Mouse (Mus musculus) G1E (cell line): Measurements from ENCODE around the gene Crb2. TPM values are rescaled to one million over a fixed set of nuclear protein-coding genes. Genes with fewer than 3 reads are reported as not detected.

Experiments used
- ATAC-seq: 2 replicates; pipeline ENCODE4 v1.8.0; 2016; ENCODE audit warnings: mild to moderate bottlenecking; ENCODE audit not compliant: insufficient number of reproducible peaks, poor library complexity, low FRiP score, severe bottlenecking; ENCODE audit errors: extremely low read depth
- DNase-seq: peaks from one replicate; pipeline ENCODE4 v3.0.0; 2012; ENCODE audit warnings: low spot score
- H3K27me3 ChIP-seq: 2 replicates; pipeline ENCODE4 v1.6.1; 2012; ENCODE audit warnings: mild to moderate bottlenecking, low read length, inconsistent platforms; ENCODE audit not compliant: insufficient read depth
- H3K36me3 ChIP-seq: replicated peaks from 2 replicates; pipeline ENCODE3; 2012; ENCODE audit warnings: mild to moderate bottlenecking, inconsistent platforms
- H3K4me1 ChIP-seq: 2 replicates; pipeline ENCODE4 v1.6.1; 2012; ENCODE audit warnings: low read depth, low read length, inconsistent platforms, mixed read lengths; ENCODE audit not compliant: insufficient read depth
- H3K4me3 ChIP-seq: 2 replicates; pipeline ENCODE4 v1.5.1; 2012; ENCODE audit warnings: low read depth, mild to moderate bottlenecking, inconsistent platforms, low read length, moderate library complexity, mixed read lengths
- H3K9me3 ChIP-seq: replicated peaks from 2 replicates; pipeline ENCODE4 v1.6.1; 2012; ENCODE audit warnings: inconsistent platforms
- CTCF ChIP-seq: IDR thresholded peaks from 2 replicates; pipeline ENCODE4 v1.5.1; 2012; ENCODE audit warnings: low read depth, low read length, inconsistent platforms, mixed read lengths
- GATA1 ChIP-seq: IDR thresholded peaks from 2 replicates; pipeline ENCODE4 v1.6.1; 2012; ENCODE audit warnings: borderline replicate concordance, low read length, inconsistent platforms, mixed read lengths
- GATA2 ChIP-seq: IDR thresholded peaks from 2 replicates; pipeline ENCODE4 v1.6.1; 2012; ENCODE audit warnings: low read depth, low read length, inconsistent platforms, borderline replicate concordance
- POLR2AphosphoS5 ChIP-seq: IDR thresholded peaks from 2 replicates; pipeline ENCODE4 v1.6.1; 2012; ENCODE audit warnings: low read depth, low read length, inconsistent platforms; ENCODE audit not compliant: insufficient replicate concordance
- TAL1 ChIP-seq: conservative IDR thresholded peaks from 2 replicates; pipeline ENCODE4 v1.6.1; 2012; ENCODE audit warnings: low read depth, low read length, inconsistent platforms, mixed read lengths
- polyA plus RNA-seq: library from polyadenylated mRNA; stranded (reverse); fragments of >175 nt; gene quantifications from 2 replicates; pipeline ENCODE4 v1.2.3, GENCODE M21; 2012
- total RNA-seq, 2 experiments: library from RNA; stranded (forward) in 1 of 2; stranded (reverse) in 1 of 2; fragments of 200-1000 nt in 1 of 2; fragments of >200 nt in 1 of 2; fragmentation: Nextera tagmentation in 1 of 2; gene quantifications; 2 replicates each; pipeline ENCODE4 v1.2.3; 2014 to 2017

The Crb2 gene
- total and polyA plus RNA-seq, 3 experiments: 0.05 TPM; not detected in 2

DNA sequence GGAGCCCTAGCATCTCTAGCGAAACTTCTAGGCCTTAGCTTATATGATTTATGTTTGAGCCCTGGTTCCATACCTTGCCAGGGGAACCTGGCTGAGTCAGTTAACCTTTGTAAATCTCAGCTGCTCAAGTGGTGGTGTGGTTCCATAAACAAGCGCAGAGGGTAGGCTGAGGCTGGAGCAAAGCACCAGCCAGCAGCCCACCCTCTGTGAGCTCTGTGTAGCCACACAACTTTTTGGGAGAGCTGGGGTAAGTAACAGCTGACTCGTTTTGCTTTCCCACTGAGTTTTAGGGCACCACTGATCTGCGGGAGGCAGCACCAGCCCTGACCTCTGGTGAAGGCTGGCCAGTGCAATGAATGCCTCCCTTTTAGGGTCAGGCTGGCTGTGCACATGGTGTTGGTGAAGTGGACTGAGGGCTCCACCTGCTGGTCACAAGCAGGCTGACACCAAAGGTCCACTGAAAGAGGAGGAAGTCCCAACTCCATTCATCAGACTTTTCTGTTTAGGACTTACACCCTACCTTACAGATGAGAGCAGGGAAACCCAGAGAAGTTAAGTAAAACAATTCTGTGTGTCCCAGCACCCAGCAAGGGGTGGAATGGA lies 26.7 kb downstream of the Crb2 start:
- no peak overlapping the region for H3K4me3 ChIP-seq
- ATAC-seq: peak; percentile 73
- peak; percentile 72 for DNase-seq
- no peaks in the 10 kb centered on the region for H3K27me3 ChIP-seq
- TF ChIP-seq GATA1: no peak
- TF ChIP-seq GATA2: no peak
- peak; percentile 96 for TF ChIP-seq CTCF
- no peak for TF ChIP-seq POLR2AphosphoS5
- TF ChIP-seq TAL1: no peak
- no peaks in the 10 kb centered on the region for H3K9me3 ChIP-seq
- H3K36me3 ChIP-seq: peaks cover 84% of the 10 kb centered on the region
- no peaks in the 10 kb centered on the region for H3K4me1 ChIP-seq

DNA sequence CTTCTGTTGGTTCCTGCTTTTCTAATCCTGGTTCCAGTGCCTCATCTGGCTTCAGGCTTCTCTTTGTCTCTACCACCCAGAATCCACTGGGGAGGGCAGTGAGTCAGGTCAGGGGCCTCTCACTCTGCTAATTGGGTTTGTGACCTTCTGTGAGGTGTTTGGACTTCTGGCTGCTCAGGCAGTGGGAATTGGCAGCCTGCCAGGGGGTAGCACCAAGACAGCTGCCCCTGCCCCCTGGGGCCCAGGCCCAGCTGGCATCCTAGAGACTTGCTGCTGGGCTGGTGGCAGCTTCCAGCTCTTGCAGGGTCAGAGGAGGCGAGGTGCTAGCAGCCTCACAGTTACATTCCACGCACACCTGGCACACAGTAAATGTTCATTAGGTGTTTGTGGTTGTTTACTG lies 35.6 kb downstream of the Crb2 start:
- H3K4me3 ChIP-seq: no peak overlapping the region
- no peak for ATAC-seq
- H3K36me3 ChIP-seq: peaks cover 90% of the 10 kb centered on the region
- TF ChIP-seq TAL1 (no peak), GATA1 (no peak), CTCF (no peak), POLR2AphosphoS5 (no peak), GATA2 (no peak)
- H3K4me1 ChIP-seq: no peaks in the 10 kb centered on the region
- no peaks in the 10 kb centered on the region for H3K9me3 ChIP-seq
- no peak for DNase-seq
- no peaks in the 10 kb centered on the region for H3K27me3 ChIP-seq

DNA sequence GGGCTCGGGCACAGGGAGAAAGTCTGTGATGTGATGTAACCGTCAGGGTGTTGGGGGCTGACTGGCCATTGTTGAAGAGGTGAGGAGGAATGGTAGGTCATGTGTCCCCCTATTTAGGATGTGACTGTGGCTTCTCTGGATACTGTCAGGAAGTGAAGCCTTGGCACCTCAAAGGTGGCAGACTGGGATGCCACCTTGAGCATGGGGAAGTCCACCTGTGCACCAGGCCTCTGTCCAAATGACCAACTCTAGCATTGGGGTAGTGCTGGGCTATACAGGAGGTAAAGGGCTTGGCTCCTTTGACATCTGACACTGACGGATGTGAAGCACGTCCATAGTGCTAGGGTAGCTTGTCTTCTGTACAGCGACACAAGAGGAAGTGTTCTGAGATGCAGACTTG lies 36.4 kb downstream of the Crb2 start:
- no peak overlapping the region for H3K4me3 ChIP-seq
- H3K4me1 ChIP-seq: no peaks in the 10 kb centered on the region
- no peak for DNase-seq
- H3K9me3 ChIP-seq: no peaks in the 10 kb centered on the region
- no peaks in the 10 kb centered on the region for H3K27me3 ChIP-seq
- no peak for ATAC-seq
- peaks cover 90% of the 10 kb centered on the region for H3K36me3 ChIP-seq
- TF ChIP-seq GATA1 (no peak), GATA2 (no peak), TAL1 (no peak), CTCF (no peak), POLR2AphosphoS5 (no peak)

DNA sequence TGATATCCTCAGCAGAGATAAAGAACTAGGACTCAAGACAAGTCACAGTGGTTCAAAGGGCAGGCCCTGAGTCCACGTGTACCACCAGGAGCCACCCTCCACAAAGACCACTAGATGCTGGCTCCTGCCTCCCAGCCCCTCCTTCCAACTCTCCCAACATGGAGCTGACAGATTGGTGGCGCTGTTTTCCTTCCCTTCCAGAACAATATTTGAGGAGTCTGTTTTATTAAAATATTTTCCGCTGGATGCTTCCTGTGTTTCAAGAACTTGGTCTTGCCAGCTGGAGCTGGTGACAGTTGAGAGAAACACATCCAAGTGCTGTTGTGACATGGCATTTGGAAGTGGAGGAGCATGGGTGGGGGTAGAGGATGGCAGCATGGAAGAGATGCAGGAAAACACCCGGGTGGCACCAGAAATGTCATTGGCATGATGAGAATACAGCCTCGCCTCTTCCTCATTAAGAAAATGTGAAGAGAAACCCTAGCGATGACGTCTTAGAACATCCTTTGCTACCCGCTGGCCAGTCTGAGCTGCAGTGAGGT lies 38.8 kb downstream of the Crb2 start:
- peaks cover 87% of the 10 kb centered on the region for H3K36me3 ChIP-seq
- TF ChIP-seq GATA1: no peak
- no peak for TF ChIP-seq CTCF
- no peak for TF ChIP-seq GATA2
- TF ChIP-seq POLR2AphosphoS5: no peak
- no peak for TF ChIP-seq TAL1

DNA sequence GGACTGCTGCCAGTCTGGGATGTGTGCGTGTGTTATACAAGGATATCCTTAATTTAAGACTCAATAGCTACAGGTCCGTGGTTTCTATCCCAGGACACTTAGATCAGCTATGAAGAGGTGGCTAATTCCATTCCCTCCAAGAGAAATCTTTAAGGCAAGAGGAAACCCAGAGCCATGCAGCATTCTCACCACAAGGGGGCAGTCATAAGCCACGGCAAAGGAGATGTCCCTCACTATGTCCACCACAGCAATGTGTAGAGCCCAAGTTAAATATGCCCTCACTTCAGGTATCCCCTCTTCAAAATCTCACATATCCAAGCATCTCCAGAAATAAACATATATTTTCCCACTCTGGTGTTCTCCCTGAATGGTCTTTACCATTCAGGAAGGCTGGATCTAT lies 39.6 kb downstream of the Crb2 start:
- no peak for TF ChIP-seq GATA2
- peak; percentile 98 for TF ChIP-seq CTCF
- DNase-seq (peak; percentile 52), ATAC-seq (no peak)

More for the DNA sequence above, 38.8 kb downstream of the Crb2 start:
- no peak for ATAC-seq
- DNase-seq: no peak
- Histone ChIP-seq H3K9me3 (no peaks in the 10 kb centered on the region), H3K27me3 (no peaks in the 10 kb centered on the region), H3K4me3 (no peak overlapping the region), H3K4me1 (no peaks in the 10 kb centered on the region)

DNA sequence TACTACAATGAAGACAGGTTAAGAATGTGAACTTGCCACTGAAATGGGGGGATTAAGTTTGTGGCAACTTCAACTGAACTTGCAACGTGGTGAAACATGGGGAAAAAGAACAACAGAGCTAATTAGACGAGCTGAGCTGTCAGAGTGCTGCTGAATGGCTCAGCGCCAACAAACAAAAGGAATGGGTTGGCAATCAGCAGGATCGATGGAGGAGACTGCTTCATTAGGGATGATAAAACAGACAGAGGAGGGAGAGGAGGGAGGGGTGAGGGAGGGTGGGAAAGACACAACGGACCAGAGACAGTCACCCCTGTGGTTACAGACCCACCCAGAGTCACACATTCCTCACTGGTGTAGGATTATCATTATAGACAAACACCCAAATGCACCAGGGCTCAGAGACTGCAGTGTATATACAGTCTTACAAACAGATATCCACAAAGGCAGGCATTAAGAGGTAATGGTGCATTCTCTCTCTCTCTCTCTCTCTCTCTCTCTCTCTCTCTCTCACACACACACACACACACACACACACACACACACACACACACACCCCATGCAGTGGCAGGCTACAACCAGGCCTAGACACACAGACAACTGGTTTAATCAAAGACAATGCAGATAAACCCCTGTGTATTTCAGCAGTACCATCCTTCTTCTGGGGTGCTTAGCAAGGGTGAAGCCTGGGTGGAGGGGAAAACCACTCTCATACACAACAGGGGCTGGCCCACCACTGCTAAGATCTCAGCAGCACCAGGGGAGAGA lies 42.9 kb downstream of the Crb2 start:
- no peaks in the 10 kb centered on the region for H3K27me3 ChIP-seq
- TF ChIP-seq TAL1: no peak
- no peak for TF ChIP-seq GATA2
- no peak for TF ChIP-seq CTCF
- TF ChIP-seq POLR2AphosphoS5: no peak
- no peak for TF ChIP-seq GATA1
- H3K9me3 ChIP-seq: no peaks in the 10 kb centered on the region
- no peak overlapping the region for H3K4me3 ChIP-seq
- ATAC-seq (no peak), DNase-seq (no peak)
- no peaks in the 10 kb centered on the region for H3K4me1 ChIP-seq
- peaks cover 83% of the 10 kb centered on the region for H3K36me3 ChIP-seq

More for the DNA sequence above, 39.6 kb downstream of the Crb2 start:
- Histone ChIP-seq H3K4me3 (no peak overlapping the region), H3K4me1 (no peaks in the 10 kb centered on the region), H3K27me3 (no peaks in the 10 kb centered on the region), H3K36me3 (peaks cover 87% of the 10 kb centered on the region), H3K9me3 (no peaks in the 10 kb centered on the region)
